Mouse (Mus musculus) inflammation-experienced regulatory T-cells, adult 6 months (primary cell): Measurements from ENCODE around the gene Fut7. TPM values are rescaled to one million over a fixed set of nuclear protein-coding genes. Genes with fewer than 3 reads are reported as not detected.

Experiments used
- ATAC-seq: one replicate; pipeline ENCODE4 v1.8.0; 2017
- polyA plus RNA-seq, 3 experiments: library from polyadenylated mRNA; unstranded; fragments of 100-300 nt; shearing (Covaris generic); gene quantifications; one replicate each; pipeline ENCODE4 v1.2.1; 2017

Fut7 gene
- polyA plus RNA-seq, 3 experiments from 2014 or later, result 4.1 to 14.7 (median 7.2) TPM

DNA sequence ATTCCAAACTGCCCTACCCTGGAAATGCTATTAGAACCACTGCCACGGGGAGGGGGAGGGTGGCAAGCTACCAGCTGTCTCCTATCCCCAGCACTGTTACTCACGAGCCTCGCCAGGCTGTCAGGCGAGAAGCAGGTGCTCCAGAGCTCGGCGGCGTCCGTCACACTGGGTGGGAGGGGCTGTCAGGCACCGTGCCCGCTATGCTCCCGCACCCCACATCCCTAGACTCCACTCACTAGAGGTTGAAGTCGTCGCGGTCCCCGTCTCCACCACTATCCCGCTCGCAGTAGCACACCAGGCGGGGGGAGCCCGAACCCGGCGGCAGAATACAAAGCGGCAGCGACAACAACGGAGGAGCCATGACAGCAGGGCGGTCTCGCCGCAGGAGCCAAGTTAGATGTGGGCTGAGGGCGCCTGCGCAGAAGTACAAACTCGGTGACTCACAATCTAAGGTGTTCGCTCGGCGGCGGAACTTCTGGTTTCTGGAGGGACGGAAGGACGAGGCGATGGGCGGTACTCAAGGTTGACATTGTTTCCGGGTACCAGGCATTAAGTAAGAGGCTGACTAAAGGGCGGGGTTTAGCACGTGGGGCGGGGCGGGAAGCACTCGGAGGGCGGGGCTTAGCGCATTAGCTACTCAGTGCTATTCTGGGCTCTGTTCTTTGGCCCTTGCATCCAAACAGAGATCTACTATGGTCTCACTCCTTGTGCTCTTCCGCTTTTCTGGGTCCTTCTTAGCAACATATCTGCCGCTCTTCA, 37.7 kb downstream of the Fut7 start, which contains the start of gene Paxx:
TSS of gene Paxx (minus strand) at position 544 of the 759 bp plus-strand sequence.
- ATAC-seq, result peak; percentile 88

DNA sequence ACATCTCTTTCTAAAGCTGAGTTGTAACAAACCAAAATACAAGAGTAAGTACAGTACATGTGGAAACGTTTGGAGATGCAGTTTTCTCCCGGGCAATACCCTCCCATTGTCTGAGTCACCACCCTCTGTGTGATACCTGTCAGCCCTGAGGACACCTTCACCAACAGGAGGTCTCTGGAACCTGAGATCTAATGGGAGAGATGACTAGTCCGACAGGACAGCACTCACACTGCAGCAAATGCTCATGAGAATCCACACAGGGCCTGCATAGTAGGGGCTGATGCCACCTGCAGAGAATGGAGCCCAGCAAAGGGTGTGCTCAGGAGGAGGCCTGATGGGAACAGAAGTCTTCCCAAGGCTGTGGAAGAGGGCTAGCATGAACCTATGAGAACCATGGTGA, 38.3 kb downstream of the Fut7 start:
- ATAC-seq, result no peak

DNA sequence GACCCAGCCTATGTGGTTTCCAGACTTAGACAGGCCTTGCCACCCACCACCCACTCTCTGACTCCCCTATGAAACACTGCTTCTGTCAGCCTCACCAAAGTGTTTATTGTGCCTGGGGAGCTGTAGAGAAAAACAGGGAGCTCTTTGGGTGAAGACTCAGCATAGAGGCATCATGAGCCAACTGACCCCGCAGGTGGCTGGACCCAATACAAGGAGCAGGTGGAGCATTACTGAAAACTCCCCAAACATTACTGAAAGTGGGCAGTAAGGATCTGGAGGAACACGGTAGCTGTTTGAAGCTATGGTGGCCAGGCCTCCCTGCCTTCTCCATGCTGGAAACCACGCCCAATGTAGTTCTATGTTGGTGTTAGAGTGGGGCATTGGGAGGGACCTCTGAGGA, 40.6 kb downstream of the Fut7 start:
- ATAC-seq, result no peak

DNA sequence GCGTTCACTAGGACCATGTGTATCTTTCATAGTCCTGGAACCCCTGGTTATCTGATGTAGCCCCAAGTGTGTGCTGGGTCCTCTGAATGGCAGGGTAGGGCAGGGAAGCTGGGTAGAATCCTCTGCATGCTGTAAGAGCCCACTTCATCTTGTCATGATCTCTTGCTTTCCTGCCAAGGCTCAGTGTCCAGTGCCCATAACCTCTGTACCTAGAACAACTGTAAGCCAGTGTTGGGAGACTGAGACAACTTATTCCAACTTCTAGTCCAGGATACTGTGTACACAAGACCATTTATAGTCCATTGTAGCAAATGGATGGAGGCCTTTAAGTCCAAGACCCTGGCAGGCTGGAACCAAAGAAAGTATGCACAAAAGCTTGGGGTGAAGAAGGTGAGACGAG, 42.2 kb downstream of the Fut7 start:
- no peak for ATAC-seq

DNA sequence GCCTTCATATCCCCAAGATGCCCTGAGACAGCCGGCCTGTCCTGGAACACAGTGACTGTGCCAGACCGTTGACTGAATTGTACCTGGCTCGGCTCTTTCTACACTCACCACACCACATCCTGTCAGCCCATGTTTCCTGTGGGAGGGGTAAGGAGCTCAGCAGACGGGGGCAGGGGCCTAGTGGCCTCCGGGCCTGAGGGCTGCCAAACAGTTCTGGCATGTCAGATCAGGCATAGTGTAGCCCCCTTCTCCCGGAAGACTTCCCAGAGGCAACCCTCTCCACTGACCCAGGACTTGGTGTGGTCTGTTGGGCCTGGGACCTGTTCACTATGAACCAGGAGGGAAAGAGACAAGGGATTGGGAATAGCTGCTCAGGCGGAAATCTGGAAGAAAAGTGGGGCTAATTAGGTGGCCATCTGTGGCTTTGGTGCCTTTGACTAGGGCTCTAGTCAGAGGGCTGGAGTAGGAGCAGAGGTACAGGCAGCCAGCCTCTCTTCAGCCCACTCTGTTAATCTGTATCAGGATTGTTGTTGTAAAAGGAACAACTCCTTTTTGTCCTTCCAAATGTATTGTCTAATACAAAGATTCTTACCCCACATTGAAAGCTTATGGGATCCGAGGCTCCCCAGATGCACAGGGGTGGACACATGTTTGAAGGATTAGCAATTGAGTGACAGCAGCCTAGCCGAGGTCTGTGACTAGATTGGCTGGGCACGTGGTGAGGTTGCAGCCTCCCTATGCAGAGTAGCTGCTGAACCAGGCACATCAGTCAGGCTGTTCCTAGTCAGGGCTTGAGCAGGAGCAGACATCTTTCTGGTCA, 43.0 kb downstream of the Fut7 start:
- peak; percentile 87 for ATAC-seq

DNA sequence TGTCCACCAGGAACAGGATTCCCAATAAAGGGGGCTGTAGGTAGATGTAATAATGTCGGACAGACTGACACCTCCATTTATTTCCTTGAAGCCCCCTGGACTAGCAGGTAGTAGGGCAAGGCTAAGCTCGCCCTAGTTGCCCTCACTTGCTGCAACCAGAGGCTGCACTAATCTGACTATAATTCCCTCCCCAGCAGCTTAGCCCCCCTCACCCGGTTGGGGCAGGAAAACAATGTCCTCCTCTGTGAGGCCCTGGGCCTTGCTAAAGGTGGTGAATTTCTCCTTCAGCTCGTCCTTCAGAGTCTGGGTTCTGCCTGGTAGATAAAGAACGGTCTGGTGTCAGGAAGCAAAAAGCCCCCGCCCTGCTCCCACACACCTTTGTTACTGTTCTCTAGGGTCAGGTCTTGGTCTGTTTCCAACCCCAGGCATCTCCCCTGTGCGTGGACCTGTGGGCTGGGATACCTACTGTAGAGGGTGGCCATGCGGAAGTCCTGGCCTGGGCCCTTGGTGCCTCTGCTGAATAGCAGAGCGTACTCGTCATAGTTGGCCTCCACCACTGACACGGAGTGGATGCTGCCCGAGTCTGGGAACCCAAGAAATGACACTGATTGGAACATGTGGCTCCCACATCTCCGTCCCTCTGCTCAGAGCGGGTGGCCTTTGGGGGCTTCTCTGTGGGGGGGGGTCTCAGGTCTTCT, 44.7 kb downstream of the Fut7 start:
- ATAC-seq, result no peak

DNA sequence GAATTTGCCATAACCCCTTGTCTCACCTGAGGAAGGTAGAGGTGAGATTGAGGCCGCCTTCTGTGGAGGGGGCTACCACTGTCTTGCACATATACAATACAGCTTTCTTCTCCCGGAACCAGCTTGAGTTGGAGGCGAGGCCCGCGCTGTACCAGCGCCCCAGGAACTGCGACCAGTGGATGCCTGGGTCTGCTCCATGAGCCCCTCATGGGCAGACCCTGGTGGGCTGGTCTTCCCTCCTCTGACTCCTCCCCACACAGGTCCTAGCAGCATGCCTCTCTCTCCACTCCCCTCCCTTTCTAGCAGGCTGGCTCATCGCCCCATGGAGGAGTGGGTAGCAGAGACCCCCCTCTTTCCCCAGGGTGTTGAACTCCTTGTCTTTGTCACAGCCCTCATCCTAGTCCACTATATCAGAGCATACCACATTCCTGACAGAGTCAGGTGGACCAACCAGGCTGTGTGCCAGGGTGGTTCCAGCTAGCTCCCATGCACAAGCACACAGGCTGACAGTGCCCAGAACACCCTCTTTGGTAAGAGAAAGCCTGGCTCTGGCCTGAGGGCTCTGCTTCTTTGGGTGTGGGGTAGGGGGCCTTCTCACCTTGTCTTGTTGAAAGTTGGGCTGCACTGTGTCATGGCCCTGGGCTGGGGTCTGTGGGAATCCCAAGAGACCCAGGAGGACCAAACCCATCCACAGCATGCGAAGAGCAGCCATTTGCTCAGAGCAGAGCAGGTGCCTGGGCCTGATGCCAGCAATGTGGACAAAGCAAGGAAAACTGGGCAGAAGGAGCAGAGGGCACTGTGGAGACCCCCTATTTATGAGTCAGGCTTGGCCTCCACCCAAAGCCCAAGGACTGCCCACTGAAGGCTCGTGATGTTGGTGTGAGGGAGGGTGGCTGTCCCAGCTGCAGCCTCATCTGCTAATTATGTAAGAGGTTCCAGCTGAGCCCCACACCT, 46.2 kb downstream of the Fut7 start:
- no peak for ATAC-seq

DNA sequence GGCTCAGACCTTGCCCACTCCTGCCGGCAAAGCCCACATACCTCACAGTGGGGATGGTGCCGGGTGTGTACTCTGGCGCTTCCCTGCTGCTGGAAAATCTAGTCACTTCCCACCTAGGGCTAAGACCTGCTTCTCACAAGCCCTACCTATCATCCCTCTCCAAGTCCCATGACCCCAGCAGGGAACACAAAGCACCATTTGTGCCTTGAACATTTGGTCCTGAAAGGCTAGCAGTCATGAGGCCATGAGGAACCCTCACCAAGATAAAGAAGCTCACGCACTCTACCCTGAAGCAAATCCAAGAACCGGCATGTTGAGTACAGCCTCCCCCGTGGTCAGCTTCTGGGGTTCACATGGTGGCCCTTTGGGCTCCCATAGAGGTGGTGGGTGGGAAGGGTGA, 46.9 kb downstream of the Fut7 start, which contains the start of gene Ptgds:
TSS of gene Ptgds (minus strand) at position 78 of the 400 bp plus-strand sequence.
- no peak for ATAC-seq

DNA sequence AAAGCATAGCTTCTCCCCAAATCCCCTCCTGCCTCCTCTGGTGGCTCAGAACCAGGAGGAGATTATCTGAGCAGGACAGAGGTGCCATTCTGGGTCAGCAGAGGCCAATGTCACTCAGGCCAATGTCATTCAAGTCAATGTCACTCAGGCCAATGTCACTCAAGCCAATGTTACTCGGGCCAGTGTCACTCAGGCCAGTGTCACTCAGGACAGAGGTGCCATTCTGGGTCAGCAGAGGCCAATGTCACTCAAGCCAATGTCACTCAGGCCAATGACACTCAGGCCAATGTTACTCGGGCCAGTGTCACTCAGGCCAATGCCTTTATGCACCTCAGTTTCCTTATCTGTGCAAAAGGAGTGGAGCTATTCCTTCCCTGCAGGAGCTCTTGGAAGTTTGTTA, 49.5 kb downstream of the Fut7 start:
- no peak for ATAC-seq

Other genes with a start within 250 kb of the Fut7 start
- 1 to 10 TPM in 1 of 3 experiments, under 1 TPM in 2; 0.54 to 1.2 (median 0.59) TPM for gene Nrarp, start 242.5 kb upstream of the Fut7 start, polyA plus RNA-seq
- 10 to 100 TPM; 55.3 to 73.9 (median 67.2) TPM for gene Tor4a, start 226.4 kb upstream of the Fut7 start, polyA plus RNA-seq
- 10 to 100 TPM; 46.6 to 50.3 (median 47.0) TPM for gene Nelfb, start 211.8 kb upstream of the Fut7 start, polyA plus RNA-seq
- gene Stpg3, start 208.6 kb upstream of the Fut7 start, polyA plus RNA-seq, result not detected
- gene Fam166a, start 204.5 kb upstream of the Fut7 start, polyA plus RNA-seq, result not detected
- gene Tubb4b, start 198.6 kb upstream of the Fut7 start, polyA plus RNA-seq, result 100 to 1,000 TPM in 1 of 3 experiments, 10 to 100 TPM in 2; 90.3 to 208 (median 96.5) TPM
- not detected for gene Slc34a3, start 188.9 kb upstream of the Fut7 start, polyA plus RNA-seq
- gene Rnf224, start 186.5 kb upstream of the Fut7 start, polyA plus RNA-seq, result not detected
- 1 to 10 TPM in 1 of 3 experiments, under 1 TPM in 2; 0.53 to 1.6 (median 0.99) TPM for gene Rnf208, start 181.0 kb upstream of the Fut7 start, polyA plus RNA-seq
- gene Cysrt1, start 180.8 kb upstream of the Fut7 start, polyA plus RNA-seq, result not detected
- 1 to 10 TPM; 2.3 to 9.2 (median 4.0) TPM for gene AL732309.1, start 176.4 kb upstream of the Fut7 start, polyA plus RNA-seq
- 10 to 100 TPM in 1 of 3 experiments, 1 to 10 TPM in 2; 8.3 to 13.7 (median 8.7) TPM for gene Tmem203, start 167.8 kb upstream of the Fut7 start, polyA plus RNA-seq
- 1 to 10 TPM; 3.4 to 4.7 (median 3.9) TPM for gene Tprn, start 160.6 kb upstream of the Fut7 start, polyA plus RNA-seq
- 100 to 1,000 TPM; 111 to 156 (median 121) TPM for gene Ssna1, start 150.8 kb upstream of the Fut7 start, polyA plus RNA-seq
- 10 to 100 TPM; 29.3 to 44.6 (median 39.2) TPM for gene Anapc2, start 150.8 kb upstream of the Fut7 start, polyA plus RNA-seq
- not detected for gene Tmem210, start 135.1 kb upstream of the Fut7 start, polyA plus RNA-seq
- not detected for gene Lrrc26, start 133.4 kb upstream of the Fut7 start, polyA plus RNA-seq
- gene Grin1, start 104.1 kb upstream of the Fut7 start, polyA plus RNA-seq, result not detected
- 10 to 100 TPM; 21.2 to 24.3 (median 23.1) TPM for gene Man1b1, start 90.9 kb upstream of the Fut7 start, polyA plus RNA-seq
- gene Dpp7, start 66.9 kb upstream of the Fut7 start, polyA plus RNA-seq, result 10 to 100 TPM; 10.2 to 24.6 (median 21.1) TPM
- gene Uap1l1, start 57.6 kb upstream of the Fut7 start, polyA plus RNA-seq, result 10 to 100 TPM; 12.2 to 20.6 (median 18.3) TPM
- 10 to 100 TPM in 1 of 3 experiments, under 1 TPM in 2; 0.44 to 10.5 (median 0.80) TPM for gene Sapcd2, start 50.9 kb upstream of the Fut7 start, polyA plus RNA-seq
- gene Entpd2, start 27.4 kb upstream of the Fut7 start, polyA plus RNA-seq, result 1 to 10 TPM in 1 of 3 experiments, under 1 TPM in 1, not detected in 1; 0.49 to 1.3 TPM
- gene Npdc1, start 23.9 kb upstream of the Fut7 start, polyA plus RNA-seq, result 1 to 10 TPM; 2.8 to 6.1 (median 6.0) TPM
- 10 to 100 TPM; 31.4 to 59.3 (median 41.8) TPM for gene Abca2, start 5.4 kb downstream of the Fut7 start, polyA plus RNA-seq
- gene Clic3, start 33.6 kb downstream of the Fut7 start, polyA plus RNA-seq, result 1 to 10 TPM; 1.2 to 1.9 (median 1.6) TPM
- gene Paxx, start 37.8 kb downstream of the Fut7 start, polyA plus RNA-seq, result 10 to 100 TPM; 70.4 to 92.1 (median 89.2) TPM
- gene Ptgds, start 46.8 kb downstream of the Fut7 start, polyA plus RNA-seq, result not detected
- not detected for gene Lcn12, start 70.6 kb downstream of the Fut7 start, polyA plus RNA-seq
- 10 to 100 TPM; 49.1 to 88.0 (median 76.8) TPM for gene Fbxw5, start 77.5 kb downstream of the Fut7 start, polyA plus RNA-seq
- gene C8g, start 78.5 kb downstream of the Fut7 start, polyA plus RNA-seq, result 1 to 10 TPM; 2.1 to 5.1 (median 3.4) TPM
- 10 to 100 TPM; 74.8 to 85.3 (median 76.1) TPM for gene Traf2, start 123.7 kb downstream of the Fut7 start, polyA plus RNA-seq
- gene Edf1, start 134.6 kb downstream of the Fut7 start, polyA plus RNA-seq, result 100 to 1,000 TPM; 246 to 394 (median 269) TPM
- gene Mamdc4, start 151.6 kb downstream of the Fut7 start, polyA plus RNA-seq, result 1 to 10 TPM in 2 of 3 experiments, under 1 TPM in 1; 0.85 to 2.2 (median 1.3) TPM
- gene Phpt1, start 152.0 kb downstream of the Fut7 start, polyA plus RNA-seq, result 10 to 100 TPM; 37.0 to 64.3 (median 56.2) TPM
- gene Ajm1, start 158.5 kb downstream of the Fut7 start, polyA plus RNA-seq, result under 1 TPM in 1 of 3 experiments, not detected in 2; 0.07 TPM
- gene Rabl6, start 185.3 kb downstream of the Fut7 start, polyA plus RNA-seq, result 10 to 100 TPM; 14.0 to 28.3 (median 18.0) TPM
- not detected for gene Ccdc183, start 194.4 kb downstream of the Fut7 start, polyA plus RNA-seq
- 1 to 10 TPM in 2 of 3 experiments, under 1 TPM in 1; 0.80 to 2.2 (median 1.1) TPM for gene Tmem141, start 198.7 kb downstream of the Fut7 start, polyA plus RNA-seq
- under 1 TPM in 1 of 3 experiments, not detected in 2; 0.96 TPM for gene Fcna, start 204.8 kb downstream of the Fut7 start, polyA plus RNA-seq
- gene Lcn8, start 229.9 kb downstream of the Fut7 start, polyA plus RNA-seq, result not detected
- not detected for gene Lcn5, start 234.7 kb downstream of the Fut7 start, polyA plus RNA-seq